Mouse (Mus musculus) embryonic fibroblast, embryonic 13.5 days (primary cell): ENCODE results near the gene Med12l.

Experiments used
- CTCF ChIP-seq: IDR thresholded peaks from 2 replicates; pipeline ENCODE4 v1.5.1; 2011; ENCODE audit warnings: mild to moderate bottlenecking, control low read depth, low read length, moderate library complexity, borderline replicate concordance; ENCODE audit not compliant: insufficient read depth
- POLR2A ChIP-seq: IDR thresholded peaks from 2 replicates; pipeline ENCODE4 v1.6.1; 2011; ENCODE audit warnings: low read depth, mild to moderate bottlenecking, control low read depth, low read length, moderate library complexity

- TF ChIP-seq POLR2A (no peak), CTCF (no peak)
Measured at GRCm38 (mm10) chr3:59227696-59228095, 222.1 kb downstream of the Med12l start.
